Mouse (Mus musculus) liver, embryonic 13.5 days (tissue): Measurements from ENCODE around the gene Pitpnc1. TPM values are rescaled to one million over a fixed set of nuclear protein-coding genes. Genes with fewer than 3 reads are reported as not detected.

Source experiments
- ATAC-seq: fragments of 200-750 bp; cut with Nextera tagmentation; 2 replicates; pipeline ENCODE4 v1.8.0; 2017; ENCODE audit warnings: low read depth, mild to moderate bottlenecking, moderate number of reproducible peaks, moderate library complexity
- DNase-seq: peaks from one replicate; pipeline ENCODE4 v3.0.0; 2022
- H3K27ac ChIP-seq: fragments of 300-500 bp; sonication (generic); 2 replicates; pipeline ENCODE4 v1.5.1; 2015; ENCODE audit warnings: moderate library complexity, mild to moderate bottlenecking, inconsistent platforms
- H3K27me3 ChIP-seq: fragments of 300-500 bp; sonication (generic); 2 replicates; pipeline ENCODE4 v1.6.1; 2015; ENCODE audit warnings: mild to moderate bottlenecking, inconsistent platforms
- H3K36me3 ChIP-seq: fragments of 300-500 bp; sonication (generic); 2 replicates; pipeline ENCODE4 v1.6.1; 2015; ENCODE audit warnings: mild to moderate bottlenecking, inconsistent platforms
- H3K4me1 ChIP-seq: fragments of 300-500 bp; sonication (generic); replicated peaks from 2 replicates; pipeline ENCODE4 v1.6.1; 2015; ENCODE audit warnings: inconsistent platforms
- H3K4me2 ChIP-seq: fragments of 300-500 bp; sonication (generic); 2 replicates; pipeline ENCODE4 v1.6.1; 2015; ENCODE audit warnings: inconsistent platforms, mild to moderate bottlenecking, moderate library complexity
- H3K4me3 ChIP-seq: fragments of 300-500 bp; sonication (generic); replicated peaks from 2 replicates; pipeline ENCODE4 v1.5.1; 2015; ENCODE audit warnings: mild to moderate bottlenecking, inconsistent platforms
- H3K9ac ChIP-seq: fragments of 300-500 bp; sonication (generic); 2 replicates; pipeline ENCODE4 v1.6.1; 2015; ENCODE audit warnings: mild to moderate bottlenecking, inconsistent platforms
- H3K9me3 ChIP-seq: fragments of 300-500 bp; sonication (generic); replicated peaks from 2 replicates; pipeline ENCODE4 v1.6.1; 2016; ENCODE audit warnings: inconsistent platforms
- WGBS: fragments of 180-500 bp; shearing (Covaris S2); methylation state at CpG from one replicate; pipeline ENCODE4 v1.1.7; 2015; ENCODE audit not compliant: insufficient replicate concordance; 5-methylcytosine and 5-hydroxymethylcytosine counted together
- polyA plus RNA-seq: library from polyadenylated mRNA; unstranded; fragments of >200 nt; fragmentation: Nextera tagmentation; extraction: Ambion mirVana; gene quantifications from 2 replicates; pipeline ENCODE4 v1.2.1, GENCODE M21; 2015

Pitpnc1 gene
- polyA plus RNA-seq, 1 experiment from 2014 or later, result 7.4 TPM

DNA sequence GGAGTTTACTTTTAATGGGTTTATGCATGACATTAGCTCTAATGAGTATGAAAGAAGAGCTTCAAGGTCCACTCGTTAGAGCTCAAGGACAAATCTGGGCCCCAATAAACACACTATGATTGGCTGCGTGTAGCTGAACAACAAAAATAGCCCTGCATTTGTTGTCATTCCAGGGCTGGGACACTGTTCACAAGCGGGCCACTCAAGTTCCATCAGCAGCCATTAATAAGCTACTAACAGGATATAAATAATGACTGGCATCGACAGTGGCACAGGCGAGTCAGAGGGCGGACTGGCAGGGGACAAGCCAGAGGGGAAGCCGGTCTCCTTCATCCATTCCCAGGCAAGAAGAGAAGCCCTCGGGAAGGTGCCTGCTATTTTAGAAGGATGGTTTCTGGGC lies 219.6 kb downstream of the Pitpnc1 start:
- H3K36me3 ChIP-seq, result peaks cover 22% of the 10 kb centered on the region
- no peak overlapping the region for H3K27ac ChIP-seq
- no peak overlapping the region for H3K4me3 ChIP-seq
- ATAC-seq (no peak), DNase-seq (no peak)
- WGBS, result 91% methylated on average over 8 of the region's 8 CpGs
- H3K9ac ChIP-seq, result no peak overlapping the region
- no peak overlapping the region for H3K4me2 ChIP-seq
- H3K9me3 ChIP-seq, result no peaks in the 10 kb centered on the region
- no peaks in the 10 kb centered on the region for H3K27me3 ChIP-seq
- H3K4me1 ChIP-seq, result no peaks in the 10 kb centered on the region

DNA sequence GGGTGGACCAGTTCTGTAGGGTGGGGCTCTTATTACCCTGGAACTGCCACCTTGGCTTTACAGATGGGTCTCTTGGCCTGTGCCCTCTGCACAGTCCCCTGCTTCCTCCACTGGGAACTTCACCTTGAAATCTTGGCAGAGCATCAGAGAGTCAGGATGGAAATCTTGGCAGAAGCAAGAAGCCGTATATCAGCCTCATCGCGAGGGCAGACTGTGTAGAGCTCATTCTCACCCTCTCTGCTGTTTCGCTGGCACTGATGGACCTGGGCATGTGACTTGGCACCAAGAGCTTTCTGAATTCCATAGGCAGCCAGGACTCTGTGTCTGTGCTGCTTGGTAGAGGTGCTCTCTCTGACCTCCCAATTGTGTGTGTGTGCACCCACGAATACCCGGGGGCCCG lies 221.7 kb downstream of the Pitpnc1 start:
- Histone ChIP-seq H3K27me3 (no peaks in the 10 kb centered on the region), H3K27ac (no peak overlapping the region), H3K36me3 (peaks cover 27% of the 10 kb centered on the region), H3K4me1 (no peaks in the 10 kb centered on the region), H3K9me3 (peaks cover 4% of the 10 kb centered on the region; the same call in 1 of the 2 replicates), H3K4me3 (no peak overlapping the region), H3K4me2 (no peak overlapping the region), H3K9ac (no peak overlapping the region)
- DNase-seq (no peak), ATAC-seq (no peak)
- 90% methylated on average over 7 of the region's 7 CpGs for WGBS

DNA sequence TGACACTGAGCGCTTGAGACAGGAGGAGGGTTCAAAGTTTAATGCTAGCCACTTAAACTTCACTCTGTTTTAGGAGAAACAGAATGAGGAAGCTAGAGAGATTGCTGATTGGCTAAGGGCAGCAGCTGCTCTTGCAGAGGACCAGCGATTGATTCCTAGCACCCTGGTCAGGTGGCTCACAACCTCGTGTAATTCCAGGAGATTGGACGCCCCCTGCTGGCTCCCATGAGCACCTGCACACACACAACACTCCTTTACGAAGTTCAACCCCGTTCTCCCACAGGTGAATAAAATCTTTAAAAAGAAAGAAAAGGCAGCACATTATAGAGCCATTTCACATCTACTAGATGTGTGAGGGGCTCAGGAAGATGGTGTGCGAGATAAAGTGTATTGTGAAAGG lies 224.8 kb downstream of the Pitpnc1 start:
- no peak overlapping the region for H3K27ac ChIP-seq
- H3K4me3 ChIP-seq, result no peak overlapping the region
- H3K9ac ChIP-seq, result no peak overlapping the region
- peaks cover 13% of the 10 kb centered on the region for H3K36me3 ChIP-seq
- ATAC-seq, result no peak
- no peaks in the 10 kb centered on the region for H3K27me3 ChIP-seq
- H3K4me2 ChIP-seq, result no peak overlapping the region
- no peaks in the 10 kb centered on the region for H3K4me1 ChIP-seq
- 73% methylated on average over 7 of the region's 7 CpGs for WGBS
- DNase-seq, result no peak
- peaks cover 4% of the 10 kb centered on the region; the same call in 1 of the 2 replicates for H3K9me3 ChIP-seq

DNA sequence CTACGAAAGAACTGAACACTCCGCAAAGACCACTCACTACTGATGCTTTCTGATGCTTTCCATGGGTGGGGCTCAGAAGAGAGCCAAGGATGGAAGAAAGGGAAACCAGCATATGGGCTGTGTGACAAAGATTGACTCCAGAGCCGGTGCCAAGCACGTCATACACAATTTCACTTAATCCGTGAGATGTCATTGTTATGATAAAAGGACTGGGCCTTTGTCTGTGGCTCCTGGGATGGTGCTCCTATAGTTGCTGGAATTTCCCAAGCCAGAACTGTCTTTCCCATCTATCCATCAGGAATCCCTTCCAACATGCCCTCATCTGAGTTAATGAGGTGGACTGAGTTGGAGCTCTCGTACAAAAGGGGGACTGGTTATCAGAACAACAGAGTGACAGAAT lies 227.4 kb downstream of the Pitpnc1 start:
- H3K4me2 ChIP-seq, result no peak overlapping the region
- no peak for DNase-seq
- peaks cover 4% of the 10 kb centered on the region; the same call in 1 of the 2 replicates for H3K9me3 ChIP-seq
- no peaks in the 10 kb centered on the region for H3K27me3 ChIP-seq
- no peak overlapping the region for H3K9ac ChIP-seq
- 0 out of 2 replicates have a peak, but pooled peaks cover 5% of the 10 kb centered on the region for H3K36me3 ChIP-seq
- H3K4me1 ChIP-seq, result no peaks in the 10 kb centered on the region
- 84% methylated on average over 6 of the region's 6 CpGs for WGBS
- no peak overlapping the region for H3K27ac ChIP-seq
- no peak overlapping the region for H3K4me3 ChIP-seq
- no peak for ATAC-seq

DNA sequence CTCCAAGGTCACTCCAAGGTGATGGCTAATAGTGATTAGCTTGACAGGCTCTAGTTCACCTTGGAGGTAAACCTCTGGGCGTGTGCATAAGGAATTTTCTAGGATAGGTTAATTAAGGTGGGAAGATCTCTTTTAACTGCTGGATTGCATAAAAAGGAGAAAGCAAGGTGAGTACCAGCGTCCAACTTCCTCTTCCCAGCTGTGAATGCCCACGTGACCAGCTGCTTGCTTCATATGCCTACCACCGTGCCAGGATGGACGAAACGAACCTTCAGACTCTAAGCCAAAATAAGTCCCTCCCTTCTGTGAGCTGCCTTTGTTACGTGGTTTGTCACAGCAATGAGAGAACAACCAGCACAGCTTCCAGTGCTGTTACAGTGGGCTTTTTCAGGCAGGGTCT lies 228.8 kb downstream of the Pitpnc1 start:
- no peaks in the 10 kb centered on the region; the same call in 1 of the 2 replicates for H3K4me1 ChIP-seq
- no peak overlapping the region for H3K9ac ChIP-seq
- 0 out of 2 replicates have a peak, but pooled peaks cover 5% of the 10 kb centered on the region for H3K36me3 ChIP-seq
- no peak overlapping the region for H3K4me3 ChIP-seq
- 66% methylated on average over 7 of the region's 7 CpGs for WGBS
- no peak overlapping the region for H3K27ac ChIP-seq
- DNase-seq, result no peak
- H3K27me3 ChIP-seq, result no peaks in the 10 kb centered on the region
- ATAC-seq, result no peak
- no peak overlapping the region for H3K4me2 ChIP-seq
- H3K9me3 ChIP-seq, result peaks cover 4% of the 10 kb centered on the region; the same call in 1 of the 2 replicates

GRCm38 (mm10) chr11:107238506-107238905 lies 232.0 kb downstream of the Pitpnc1 start:
- no peak for DNase-seq
- WGBS, result 86% methylated on average over 6 of the region's 6 CpGs
- Histone ChIP-seq H3K4me1 (no peaks in the 10 kb centered on the region; the same call in 1 of the 2 replicates), H3K4me2 (no peak overlapping the region), H3K4me3 (no peak overlapping the region), H3K9me3 (no peaks in the 10 kb centered on the region), H3K9ac (no peak overlapping the region), H3K27me3 (no peaks in the 10 kb centered on the region), H3K36me3 (peaks cover 7% of the 10 kb centered on the region; the same call in 1 of the 2 replicates), H3K27ac (no peak overlapping the region)
- ATAC-seq, result no peak

GRCm38 (mm10) chr11:107237532-107237931 lies 233.0 kb downstream of the Pitpnc1 start:
- H3K4me3 ChIP-seq, result no peak overlapping the region
- H3K27ac ChIP-seq, result no peak overlapping the region
- no peak overlapping the region for H3K4me2 ChIP-seq
- no peaks in the 10 kb centered on the region for H3K9me3 ChIP-seq
- H3K36me3 ChIP-seq, result peaks cover 10% of the 10 kb centered on the region; the same call in 1 of the 2 replicates
- H3K4me1 ChIP-seq, result no peaks in the 10 kb centered on the region; the same call in 1 of the 2 replicates
- H3K27me3 ChIP-seq, result no peaks in the 10 kb centered on the region
- ATAC-seq, result no peak
- no peak overlapping the region for H3K9ac ChIP-seq
- no peak for DNase-seq
- WGBS, result 83% methylated on average over 4 of the region's 4 CpGs

- WGBS, result 86% methylated on average over 5 of the region's 5 CpGs
- H3K36me3 ChIP-seq, result peaks cover 41% of the 10 kb centered on the region
- no peak overlapping the region for H3K4me2 ChIP-seq
Observed at GRCm38 (mm10) chr11:107233252-107233890, 237.1 kb downstream of the Pitpnc1 start.

GRCm38 (mm10) chr11:107230128-107230527 lies 240.4 kb downstream of the Pitpnc1 start:
- DNase-seq (no peak), ATAC-seq (no peak)
- Histone ChIP-seq H3K27me3 (no peaks in the 10 kb centered on the region), H3K4me2 (no peak overlapping the region), H3K9me3 (peaks cover 8% of the 10 kb centered on the region; the same call in 1 of the 2 replicates), H3K9ac (no peak overlapping the region), H3K27ac (no peak overlapping the region), H3K4me3 (no peak overlapping the region), H3K4me1 (no peaks in the 10 kb centered on the region), H3K36me3 (peaks cover 55% of the 10 kb centered on the region)
- 84% methylated on average over 10 of the region's 10 CpGs for WGBS

More at GRCm38 (mm10) chr11:107233252-107233890, 237.1 kb downstream of the Pitpnc1 start:
- Histone ChIP-seq H3K4me3 (no peak overlapping the region), H3K9ac (no peak overlapping the region), H3K4me1 (no peaks in the 10 kb centered on the region; the same call in 1 of the 2 replicates), H3K27me3 (no peaks in the 10 kb centered on the region), H3K27ac (no peak overlapping the region), H3K9me3 (peaks cover 5% of the 10 kb centered on the region; the same call in 1 of the 2 replicates)
- ATAC-seq, result no peak
- DNase-seq, result no peak

- WGBS, result 60% methylated on average over 1 of the region's 1 CpGs
Observed at GRCm38 (mm10) chr11:107226431-107226830, 244.1 kb downstream of the Pitpnc1 start.

GRCm38 (mm10) chr11:107226013-107226412 lies 244.5 kb downstream of the Pitpnc1 start:
- 75% methylated on average over 10 of the region's 10 CpGs for WGBS
- H3K27ac ChIP-seq, result no peak overlapping the region
- H3K9ac ChIP-seq, result no peak overlapping the region
- no peak for ATAC-seq
- H3K4me2 ChIP-seq, result no peak overlapping the region
- H3K4me3 ChIP-seq, result no peak overlapping the region
- no peak for DNase-seq
- 0 out of 2 replicates have a peak, but pooled peaks cover 4% of the 10 kb centered on the region for H3K9me3 ChIP-seq
- no peaks in the 10 kb centered on the region for H3K27me3 ChIP-seq
- no peaks in the 10 kb centered on the region for H3K4me1 ChIP-seq
- H3K36me3 ChIP-seq, result peaks cover 35% of the 10 kb centered on the region

More at GRCm38 (mm10) chr11:107226431-107226830, 244.1 kb downstream of the Pitpnc1 start:
- no peaks in the 10 kb centered on the region for H3K27me3 ChIP-seq
- H3K27ac ChIP-seq, result no peak overlapping the region
- ATAC-seq (no peak), DNase-seq (no peak)
- H3K36me3 ChIP-seq, result peaks cover 38% of the 10 kb centered on the region
- no peak overlapping the region for H3K4me3 ChIP-seq
- H3K4me2 ChIP-seq, result no peak overlapping the region
- H3K9ac ChIP-seq, result no peak overlapping the region
- H3K9me3 ChIP-seq, result peaks cover 6% of the 10 kb centered on the region; the same call in 1 of the 2 replicates
- H3K4me1 ChIP-seq, result no peaks in the 10 kb centered on the region

DNA sequence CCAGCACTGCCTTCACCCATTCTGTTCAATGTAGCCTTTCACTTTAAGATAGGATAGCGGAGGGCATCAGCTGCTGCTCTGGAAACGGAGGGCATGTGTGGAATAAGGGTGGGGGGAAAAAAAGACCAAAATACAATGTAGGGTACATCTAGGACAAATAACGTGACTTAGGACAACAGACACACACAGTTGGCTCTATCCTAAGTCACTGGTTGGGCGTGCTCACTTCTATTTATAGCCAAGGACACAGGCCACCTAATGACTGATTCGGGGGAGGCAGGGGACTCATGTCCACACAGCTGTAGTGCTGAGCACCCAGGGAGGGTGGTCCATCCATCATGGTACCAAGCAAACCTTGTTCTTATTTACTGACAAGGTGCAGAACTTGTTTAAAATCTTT lies 245.2 kb downstream of the Pitpnc1 start:
- Histone ChIP-seq H3K9ac (no peak overlapping the region), H3K9me3 (0 out of 2 replicates have a peak, but pooled peaks cover 4% of the 10 kb centered on the region), H3K36me3 (peaks cover 35% of the 10 kb centered on the region), H3K4me1 (no peaks in the 10 kb centered on the region), H3K27me3 (no peaks in the 10 kb centered on the region), H3K27ac (no peak overlapping the region), H3K4me2 (no peak overlapping the region), H3K4me3 (no peak overlapping the region)
- 70% methylated on average over 5 of the region's 5 CpGs for WGBS
- no peak for DNase-seq
- no peak for ATAC-seq
